Mouse (Mus musculus) kidney, postnatal 0 days (tissue): ENCODE measurements around the gene Acer1. TPM values are rescaled to one million over a fixed set of nuclear protein-coding genes. Genes with fewer than 3 reads are reported as not detected.

Experiments used
- ATAC-seq: fragments of 200-750 bp; cut with Nextera tagmentation; replicated peaks from 2 replicates; pipeline ENCODE4 v1.8.0; 2017; ENCODE audit warnings: low read depth, moderate number of reproducible peaks, moderate TSS enrichment, moderate library complexity; ENCODE audit not compliant: low FRiP score
- DNase-seq: peaks from one replicate; pipeline ENCODE4 v3.0.0-alpha.2; 2016; ENCODE audit warnings: low spot score
- H3K27ac ChIP-seq: fragments of 300-500 bp; sonication (generic); 2 replicates; pipeline ENCODE4 v1.5.1; 2014; ENCODE audit warnings: mild to moderate bottlenecking
- H3K27me3 ChIP-seq: fragments of 300-500 bp; sonication (generic); 2 replicates; pipeline ENCODE4 v1.6.1; 2014; ENCODE audit warnings: low read length, mixed read lengths; ENCODE audit not compliant: insufficient read depth
- H3K36me3 ChIP-seq: fragments of 300-500 bp; sonication (generic); 2 replicates; pipeline ENCODE4 v1.6.1; 2014; ENCODE audit warnings: low read length, mixed read lengths; ENCODE audit not compliant: insufficient read depth
- H3K4me1 ChIP-seq: fragments of 300-500 bp; sonication (generic); replicated peaks from 2 replicates; pipeline ENCODE4 v1.6.1; 2014; ENCODE audit warnings: antibody characterized with exemption, low read length, mixed read lengths; ENCODE audit not compliant: insufficient read depth
- H3K4me2 ChIP-seq: fragments of 300-500 bp; sonication (generic); 2 replicates; pipeline ENCODE4 v1.6.1; 2014; ENCODE audit warnings: mild to moderate bottlenecking, low read length, moderate library complexity, mixed read lengths
- H3K4me3 ChIP-seq: fragments of 300-500 bp; sonication (generic); replicated peaks from 2 replicates; pipeline ENCODE4 v1.5.1; 2014; ENCODE audit warnings: low read depth, low read length
- H3K9ac ChIP-seq: fragments of 300-500 bp; sonication (generic); 2 replicates; pipeline ENCODE4 v1.6.1; 2014; ENCODE audit warnings: low read depth, low read length
- H3K9me3 ChIP-seq: fragments of 300-500 bp; sonication (generic); replicated peaks from 2 replicates; pipeline ENCODE4 v1.6.1; 2016; ENCODE audit warnings: low read length, inconsistent platforms, mixed read lengths
- CTCF ChIP-seq: IDR thresholded peaks from 2 replicates; pipeline ENCODE4 v1.5.1; 2016; ENCODE audit warnings: antibody characterized with exemption, low read depth, mild to moderate bottlenecking, moderate library complexity
- WGBS: fragments of 180-500 bp; shearing (Covaris S2); extraction: QIAGEN DNeasy Blood & Tissue Kit; methylation state at CpG from one replicate; pipeline ENCODE4 v1.1.7; 2014; 5-methylcytosine and 5-hydroxymethylcytosine counted together
- polyA plus RNA-seq: library from polyadenylated mRNA; unstranded; fragments of >200 nt; fragmentation: Nextera tagmentation; extraction: Ambion mirVana; gene quantifications from 2 replicates; pipeline ENCODE4 v1.2.1, GENCODE M21; 2015

Gene Acer1
- polyA plus RNA-seq, 1 experiment from 2014 or later = not detected

GRCm38 (mm10) chr17:56990115-56990746 is 8.3 kb upstream of the Acer1 start, which contains the start of gene Clpp:
TSS of gene Clpp (plus strand) at chr17:56990305.
- Histone ChIP-seq H3K9me3 (no peaks in the 10 kb centered on the region), H3K27me3 (no peaks in the 10 kb centered on the region), H3K27ac (peak within 1 kb of the TSS; percentile 67; the same call in 1 of the 2 replicates), H3K36me3 (peaks cover 18% of the 10 kb centered on the region), H3K9ac (peak within 1 kb of the TSS; percentile 66), H3K4me1 (peaks cover 6% of the 10 kb centered on the region; the same call in 1 of the 2 replicates), H3K4me2 (peak within 1 kb of the TSS; percentile 89), H3K4me3 (peak within 1 kb of the TSS; percentile 62)
- under 1% methylated on average over 52 of the region's 52 CpGs for WGBS
- DNase-seq (peak; percentile 98), ATAC-seq (peak; percentile 96)
- TF ChIP-seq CTCF = no peak

- Histone ChIP-seq H3K9me3 (no peaks in the 10 kb centered on the region), H3K27ac (peak overlapping the region; percentile 67; the same call in 1 of the 2 replicates), H3K36me3 (peaks cover 18% of the 10 kb centered on the region), H3K9ac (peak overlapping the region; percentile 66), H3K4me2 (peak overlapping the region; percentile 89), H3K4me1 (peaks cover 6% of the 10 kb centered on the region; the same call in 1 of the 2 replicates), H3K27me3 (no peaks in the 10 kb centered on the region), H3K4me3 (peak overlapping the region; percentile 62)
- DNase-seq (peak; percentile 96), ATAC-seq (peak; percentile 88)
- WGBS = 3% methylated on average over 25 of the region's 25 CpGs
- TF ChIP-seq CTCF = no peak
Observed at GRCm38 (mm10) chr17:56989467-56990114, 7.7 kb upstream of the Acer1 start.

DNA sequence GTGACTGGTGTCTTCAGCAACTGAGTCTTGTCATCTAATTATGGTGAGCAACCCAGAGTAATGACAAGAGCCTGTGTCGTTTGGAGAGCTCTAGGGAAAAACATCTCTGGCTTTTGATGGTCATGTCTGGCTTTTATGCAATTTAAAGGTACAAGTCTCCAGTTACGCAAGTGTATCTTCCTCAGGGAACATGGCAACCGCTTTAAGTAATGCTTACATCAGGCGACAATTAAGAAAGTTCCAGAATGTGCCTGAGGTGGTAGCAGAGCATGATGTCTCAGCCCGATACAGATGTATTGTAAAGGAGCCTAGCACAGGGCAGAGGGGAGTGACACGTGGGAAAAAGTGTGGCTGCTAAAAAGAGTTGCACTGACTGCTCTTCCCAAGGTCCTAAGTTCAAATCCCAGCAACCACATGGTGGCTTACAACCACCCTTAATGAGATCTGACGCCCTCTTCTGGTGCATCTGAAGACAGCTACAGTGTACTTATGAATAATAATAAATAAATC is 7.0 kb upstream of the Acer1 start:
- no peak for DNase-seq
- Histone ChIP-seq H3K36me3 (peaks cover 13% of the 10 kb centered on the region), H3K9ac (peak overlapping the region; percentile 66; the same call in 1 of the 2 replicates), H3K4me2 (peak overlapping the region; percentile 89), H3K4me1 (peaks cover 6% of the 10 kb centered on the region; the same call in 1 of the 2 replicates), H3K9me3 (no peaks in the 10 kb centered on the region), H3K27ac (no peak overlapping the region), H3K27me3 (no peaks in the 10 kb centered on the region), H3K4me3 (peak overlapping the region; percentile 62; the same call in 1 of the 2 replicates)
- TF ChIP-seq CTCF = peak; percentile 30; the same call in 1 of the 2 replicates
- 72% methylated on average over 7 of the region's 7 CpGs for WGBS
- ATAC-seq = no peak

- DNase-seq = no peak
- H3K36me3 ChIP-seq = peaks cover 7% of the 10 kb centered on the region
- peak; percentile 41 for TF ChIP-seq CTCF
- no peak overlapping the region for H3K4me3 ChIP-seq
- no peak overlapping the region for H3K4me2 ChIP-seq
- no peak for ATAC-seq
- WGBS = 85% methylated on average over 7 of the region's 7 CpGs
- H3K9ac ChIP-seq = no peak overlapping the region
- no peaks in the 10 kb centered on the region for H3K27me3 ChIP-seq
- no peak overlapping the region for H3K27ac ChIP-seq
- peaks cover 6% of the 10 kb centered on the region; the same call in 1 of the 2 replicates for H3K4me1 ChIP-seq
- H3K9me3 ChIP-seq = no peaks in the 10 kb centered on the region
Observed at GRCm38 (mm10) chr17:56988441-56988840, 6.5 kb upstream of the Acer1 start.

GRCm38 (mm10) chr17:56986105-56986805 is 4.3 kb upstream of the Acer1 start:
- H3K4me3 ChIP-seq = no peak overlapping the region
- no peaks in the 10 kb centered on the region for H3K9me3 ChIP-seq
- H3K36me3 ChIP-seq = no peaks in the 10 kb centered on the region
- H3K9ac ChIP-seq = no peak overlapping the region
- ATAC-seq (no peak), DNase-seq (no peak)
- 90% methylated on average over 3 of the region's 3 CpGs for WGBS
- no peak overlapping the region for H3K4me2 ChIP-seq
- H3K4me1 ChIP-seq = peaks cover 5% of the 10 kb centered on the region; the same call in 1 of the 2 replicates
- no peaks in the 10 kb centered on the region for H3K27me3 ChIP-seq
- H3K27ac ChIP-seq = no peak overlapping the region
- no peak for TF ChIP-seq CTCF

DNA sequence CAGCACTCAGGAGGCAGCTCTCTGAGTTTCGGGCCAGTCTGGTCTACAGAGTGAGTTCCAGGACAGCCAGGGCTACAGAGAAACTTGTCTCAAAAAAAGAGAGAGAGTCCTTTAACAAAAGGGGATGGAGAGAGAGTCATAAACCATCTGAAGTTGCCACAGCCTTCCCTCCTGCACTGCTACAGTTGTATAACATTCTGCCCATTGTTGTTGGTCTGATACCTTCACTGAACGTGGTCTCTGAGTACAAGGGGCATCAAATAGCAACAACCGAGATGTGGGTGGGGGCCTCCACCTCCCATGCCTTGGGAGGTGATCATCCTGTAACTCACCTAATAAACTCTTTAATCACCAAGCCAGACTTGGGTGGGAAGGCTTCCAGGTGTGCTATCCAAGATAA is 3.7 kb upstream of the Acer1 start:
- Histone ChIP-seq H3K4me2 (no peak overlapping the region), H3K9ac (no peak overlapping the region), H3K4me3 (no peak overlapping the region), H3K9me3 (no peaks in the 10 kb centered on the region), H3K27ac (no peak overlapping the region), H3K36me3 (no peaks in the 10 kb centered on the region), H3K4me1 (no peaks in the 10 kb centered on the region), H3K27me3 (no peaks in the 10 kb centered on the region)
- ATAC-seq = no peak
- 58% methylated on average over 3 of the region's 3 CpGs for WGBS
- DNase-seq = no peak
- TF ChIP-seq CTCF = no peak
